Mouse (Mus musculus) spleen, postnatal 4 days (tissue): Measurements from ENCODE around the gene Plekhh2.
A peak's percentile ranks its signal among the peaks of the same experiment; 100 is the strongest.

Source experiments
- DNase-seq, 2 experiments: peaks; one replicate each; pipeline ENCODE4 v3.0.0; 2022; ENCODE audit warnings: low spot score in 2 of 2

Plekhh2 gene

DNA sequence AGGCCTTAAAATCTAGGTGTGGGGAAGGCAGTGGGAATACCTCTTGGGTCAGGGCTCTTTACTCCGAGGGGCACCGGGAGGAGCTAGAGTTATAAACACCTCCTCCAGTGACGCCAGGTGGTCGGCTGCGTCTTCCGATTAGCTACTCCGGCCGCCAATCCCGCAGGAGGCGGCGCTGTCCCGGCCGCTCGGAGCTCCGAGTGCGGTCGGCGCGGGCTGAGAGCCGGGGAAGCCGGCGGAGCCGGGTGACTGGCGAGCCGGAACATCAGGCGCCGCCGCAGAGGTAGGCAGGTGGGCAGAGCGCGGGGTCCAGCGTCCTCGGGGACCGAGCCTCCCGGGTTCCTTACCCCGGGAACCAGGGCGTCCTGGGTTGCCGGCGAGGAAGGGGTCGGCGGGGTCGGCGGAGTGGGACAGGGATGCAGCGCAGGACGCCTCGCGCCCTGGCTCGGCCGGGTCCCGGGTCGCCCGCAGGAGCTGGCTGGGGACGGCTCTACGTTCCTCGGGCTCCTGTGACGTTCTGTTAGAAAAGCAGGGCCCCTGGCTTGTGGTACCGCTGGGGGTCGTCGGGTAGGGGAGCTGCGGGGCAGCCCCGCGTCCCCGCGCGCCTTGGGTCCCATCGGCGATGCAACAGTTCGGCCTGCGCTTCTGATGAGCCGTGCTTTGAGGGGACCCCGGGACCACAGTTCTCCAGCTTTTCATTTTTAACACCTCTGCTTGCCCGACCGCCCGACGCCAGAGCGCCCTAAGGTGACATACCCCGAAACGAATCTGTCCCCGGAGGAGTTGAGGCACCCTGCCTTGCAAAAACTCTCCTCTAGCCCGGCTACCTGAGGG, at the start of gene Plekhh2:
Gene Plekhh2, plus strand, starts transcription at position 214 of the 834 bp plus-strand sequence.
- DNase-seq = peak; percentile 21 to 66

DNA sequence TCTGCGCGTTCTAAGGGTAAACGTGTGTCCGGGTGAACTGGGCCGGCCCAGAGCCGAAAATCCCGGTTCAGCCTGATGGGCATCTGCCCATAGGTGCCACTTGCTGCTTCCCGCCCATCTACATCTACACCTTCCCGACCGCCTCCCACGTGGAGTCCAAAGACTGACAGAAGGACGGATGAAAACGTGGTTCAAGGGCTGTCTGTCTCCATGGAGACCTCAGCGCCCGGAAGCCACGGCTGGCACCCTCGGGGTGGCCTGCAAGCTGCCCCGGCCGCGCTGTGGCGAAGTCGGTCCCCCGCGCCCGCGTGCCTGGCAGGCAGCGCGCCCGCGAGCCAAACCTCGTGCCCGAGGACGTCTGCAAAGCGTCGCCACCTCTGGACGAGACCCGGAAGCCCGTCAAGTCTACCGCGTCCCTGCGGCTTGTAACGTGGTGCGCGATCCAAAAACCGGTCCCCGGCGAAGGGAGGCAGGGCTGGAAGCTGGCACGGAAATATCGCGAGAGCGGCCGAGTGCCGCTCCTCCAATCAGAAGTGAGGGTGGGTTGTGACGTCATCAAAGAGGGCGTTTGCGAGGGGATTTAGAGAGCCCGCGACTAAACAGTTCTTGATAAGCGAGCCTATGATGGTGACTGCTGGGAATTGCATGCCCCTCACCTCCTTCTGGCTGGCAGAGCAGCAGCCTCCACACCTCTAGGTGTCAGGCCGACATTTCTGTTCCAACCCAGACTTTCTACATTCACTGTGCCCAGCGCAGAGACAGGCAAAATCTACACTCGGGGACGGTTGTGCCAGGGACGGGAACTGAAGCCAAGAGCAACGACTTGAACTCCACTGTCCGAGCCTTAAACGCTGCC, 45.7 kb upstream of the Plekhh2 start, which contains the start of gene Thada:
Gene Thada, minus strand, starts transcription at position 453 of the 856 bp plus-strand sequence.
- DNase-seq = peak; percentile 97 to 99

DNA sequence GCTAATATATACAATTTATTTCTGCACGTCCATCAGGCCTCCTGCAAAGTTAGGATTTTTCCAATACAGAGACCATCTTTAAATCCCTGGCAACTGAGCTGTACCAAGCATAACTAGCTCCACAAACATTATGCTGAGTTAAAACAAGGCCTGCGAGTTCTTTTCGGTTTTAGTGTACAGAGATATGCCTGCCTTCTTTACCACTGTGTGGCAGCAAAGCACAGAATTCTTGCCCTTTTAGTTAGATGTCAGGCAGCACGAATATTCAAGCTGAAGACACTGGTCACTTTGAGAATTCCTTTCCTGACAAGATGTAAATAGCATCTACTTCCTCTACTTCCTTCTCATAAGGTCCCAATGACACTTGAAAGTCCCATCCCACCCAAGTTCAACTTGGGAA, 37.4 kb upstream of the Plekhh2 start:
- DNase-seq = no peak

DNA sequence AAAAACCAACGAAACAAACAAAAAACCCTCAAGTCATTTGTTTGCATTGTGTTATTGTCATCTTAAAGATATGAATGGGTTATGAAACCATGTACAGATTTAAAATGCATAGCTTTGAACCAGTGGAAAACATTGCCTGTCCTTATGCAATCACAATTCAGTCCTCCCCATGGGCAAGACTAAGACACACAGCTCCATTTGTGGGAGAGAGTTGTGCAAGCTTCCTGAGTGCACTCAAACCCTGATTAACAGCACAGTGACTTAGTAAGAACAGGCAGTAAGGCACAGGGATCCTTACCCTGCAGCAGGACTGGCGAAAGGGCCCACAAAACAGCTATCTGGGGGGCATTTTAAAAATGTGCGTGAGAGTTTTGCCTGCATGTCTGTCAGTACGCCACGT, 34.5 kb upstream of the Plekhh2 start:
- no peak for DNase-seq

DNA sequence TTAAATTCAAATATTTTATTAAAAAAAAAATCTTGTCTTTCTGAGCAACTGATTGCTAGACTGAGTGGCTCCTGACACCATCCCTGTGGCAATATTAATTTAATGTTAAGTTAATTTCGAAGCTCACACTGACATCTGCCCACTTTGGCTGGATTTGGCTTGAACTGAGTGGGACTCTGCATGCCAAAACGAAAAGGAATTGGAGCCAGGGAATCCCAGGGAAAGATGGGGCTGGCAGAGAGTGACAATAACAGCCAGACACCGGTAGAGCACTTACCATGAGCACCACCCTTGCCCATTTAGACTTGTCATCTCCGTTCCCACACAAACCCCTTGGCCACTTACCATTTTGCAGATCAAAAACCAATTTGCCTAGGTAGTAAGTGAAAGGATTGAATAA, 33.4 kb upstream of the Plekhh2 start:
- no peak for DNase-seq

DNA sequence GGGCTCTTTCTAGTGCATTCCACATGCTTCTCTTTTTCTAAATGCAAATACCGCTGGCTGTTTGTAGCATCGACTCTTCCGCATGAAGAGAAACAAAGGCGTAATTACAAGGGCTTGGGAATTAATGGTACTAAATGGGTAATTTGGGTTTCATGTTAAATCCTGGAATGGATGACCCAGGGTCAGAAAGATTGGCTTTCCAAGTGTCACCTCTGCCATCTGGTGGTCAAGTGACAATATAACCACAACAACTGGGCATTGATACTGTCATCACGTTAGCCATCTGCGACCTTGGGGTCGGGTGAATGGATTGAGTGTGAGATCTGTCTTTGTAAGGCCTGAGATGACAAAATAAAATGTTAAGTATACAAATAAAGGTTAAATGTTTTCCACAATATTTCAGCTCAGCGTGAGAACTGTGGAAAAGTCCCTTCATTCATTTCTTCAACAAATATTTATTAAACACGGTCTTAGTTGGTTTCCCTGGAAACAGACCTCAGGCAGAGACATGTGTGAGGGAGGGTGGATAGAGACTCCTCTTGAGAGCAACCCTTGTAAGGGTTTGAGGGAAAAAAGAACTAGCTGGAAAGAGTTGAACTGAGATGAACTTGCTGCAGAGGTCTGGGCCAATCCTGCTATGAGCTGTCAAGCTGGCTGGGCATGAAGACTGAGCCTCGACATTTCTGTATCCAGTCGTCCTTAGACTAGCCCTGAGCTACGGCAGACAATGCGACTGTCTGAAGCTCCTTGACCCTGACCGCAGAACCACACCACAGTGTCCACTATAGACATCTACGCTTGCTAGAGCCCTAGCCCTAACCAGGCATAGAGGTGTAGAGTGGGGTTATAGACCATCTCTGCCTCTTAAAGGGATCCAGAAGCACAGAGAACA, 31.0 kb upstream of the Plekhh2 start:
- DNase-seq = no peak

DNA sequence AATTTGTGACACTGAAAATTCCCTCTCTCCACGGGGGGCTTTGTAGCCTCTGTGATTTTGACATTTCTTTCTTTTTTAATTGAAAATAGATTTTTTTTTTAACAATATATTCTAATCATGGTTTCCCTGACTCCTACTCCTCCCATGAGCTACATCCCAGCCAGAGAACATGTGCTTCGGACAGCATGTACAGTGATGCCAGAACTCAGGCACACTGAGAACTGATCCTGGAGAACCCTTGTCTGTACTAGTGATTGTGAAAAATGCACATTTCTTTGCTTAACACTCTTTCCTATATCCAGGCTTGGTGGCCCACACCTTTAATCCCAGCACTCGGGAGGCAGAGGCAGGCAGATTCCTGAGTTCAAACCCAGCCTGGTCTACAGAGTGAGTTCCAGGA, 28.9 kb upstream of the Plekhh2 start:
- DNase-seq = no peak

DNA sequence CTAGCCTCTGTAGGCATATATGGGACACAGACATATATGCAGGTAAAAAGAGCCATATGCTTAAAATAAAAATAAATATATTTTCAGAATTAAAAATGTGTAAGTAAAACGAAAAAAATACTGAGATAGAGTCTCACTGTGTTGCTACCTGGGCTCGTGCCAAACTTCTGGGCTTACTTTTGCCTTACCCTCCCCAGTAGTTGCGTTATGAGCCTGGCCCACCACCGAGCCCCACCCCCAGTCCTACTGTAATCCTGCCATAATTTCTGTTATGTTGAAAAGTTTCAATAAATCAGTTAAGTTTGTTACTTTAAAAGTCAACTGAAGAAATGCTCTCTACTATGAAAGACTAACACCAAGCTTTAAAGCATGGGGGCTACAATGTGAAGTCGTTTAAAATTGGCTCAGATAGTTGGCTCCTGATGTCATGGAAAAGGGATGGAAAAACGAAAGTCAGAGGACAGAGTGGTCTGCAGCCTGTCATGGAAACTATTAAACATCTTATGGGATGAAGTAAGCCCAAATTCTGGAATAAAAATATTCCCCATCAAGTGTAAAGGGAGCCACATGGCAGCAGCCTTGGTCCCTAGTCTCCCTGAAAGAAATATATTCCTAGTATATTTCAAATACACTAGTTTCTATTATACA, 27.9 kb upstream of the Plekhh2 start:
- no peak for DNase-seq

DNA sequence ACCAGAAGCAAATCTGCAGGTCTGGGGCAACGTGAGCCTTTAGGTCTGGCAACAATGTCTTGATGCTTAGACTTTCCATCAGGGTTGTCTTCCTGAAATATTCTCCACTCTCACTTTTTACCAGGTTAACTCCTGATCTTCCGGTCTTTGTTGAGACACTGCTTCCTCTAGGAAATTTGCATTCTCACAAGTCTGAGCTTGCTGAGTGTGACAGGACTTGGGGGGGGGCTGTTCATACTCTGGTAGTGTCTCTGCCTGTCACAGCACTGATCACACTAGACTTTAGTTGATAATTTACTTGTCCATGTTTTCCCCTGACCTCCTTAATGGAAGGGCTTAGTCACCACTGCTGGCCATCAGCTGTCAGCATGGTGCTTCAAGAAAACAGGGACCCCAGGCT, 24.3 kb upstream of the Plekhh2 start:
- DNase-seq = no peak

DNA sequence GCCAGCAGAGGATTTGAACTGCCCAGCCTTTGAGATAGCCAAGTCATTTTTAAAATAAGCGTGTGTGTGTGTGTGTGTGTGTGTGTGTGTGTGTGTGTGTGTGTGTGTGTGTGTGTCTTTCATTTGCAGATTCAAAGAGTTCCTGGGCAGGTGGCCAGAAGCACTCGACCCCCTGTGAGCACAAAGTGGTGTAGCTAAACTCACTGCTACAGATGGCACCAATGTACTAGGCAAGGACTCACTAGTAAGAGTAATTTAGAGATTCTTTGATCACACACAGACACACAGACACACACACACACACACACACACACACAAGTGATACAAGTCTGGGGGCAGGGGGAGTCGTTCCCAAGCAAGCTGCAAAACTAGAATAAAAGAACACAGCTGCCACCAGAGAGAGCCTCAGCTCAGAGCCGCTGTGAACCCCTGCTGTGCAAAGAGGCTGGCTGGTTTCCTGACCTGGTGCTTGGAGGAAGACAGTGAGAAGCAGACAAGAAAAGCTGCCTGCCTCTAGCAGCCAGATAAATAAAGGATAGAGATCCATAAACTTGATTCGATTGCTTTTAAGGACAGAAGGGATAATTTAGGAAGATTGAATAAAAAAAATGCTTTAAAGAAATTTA, 19.3 kb upstream of the Plekhh2 start:
- DNase-seq = no peak

DNA sequence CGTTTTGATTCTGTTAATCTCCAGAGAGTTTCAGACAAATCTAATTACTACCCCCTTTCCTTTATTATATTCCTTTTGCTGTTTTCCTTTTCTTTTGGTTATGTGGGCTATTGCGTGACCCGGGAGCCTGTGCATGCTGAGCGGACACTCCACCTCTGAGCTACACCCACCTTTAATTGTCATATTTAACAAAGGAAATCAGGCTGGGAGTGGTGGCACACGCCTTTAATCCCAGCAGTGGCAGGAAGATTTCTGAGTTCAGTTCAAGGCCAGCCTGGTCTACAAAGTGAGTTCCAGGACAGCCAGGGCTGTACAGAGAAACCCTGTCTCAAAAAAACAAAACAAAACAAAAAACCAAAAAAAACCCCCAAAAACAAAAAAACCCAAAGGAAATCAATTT, 14.7 kb upstream of the Plekhh2 start:
- no peak for DNase-seq

DNA sequence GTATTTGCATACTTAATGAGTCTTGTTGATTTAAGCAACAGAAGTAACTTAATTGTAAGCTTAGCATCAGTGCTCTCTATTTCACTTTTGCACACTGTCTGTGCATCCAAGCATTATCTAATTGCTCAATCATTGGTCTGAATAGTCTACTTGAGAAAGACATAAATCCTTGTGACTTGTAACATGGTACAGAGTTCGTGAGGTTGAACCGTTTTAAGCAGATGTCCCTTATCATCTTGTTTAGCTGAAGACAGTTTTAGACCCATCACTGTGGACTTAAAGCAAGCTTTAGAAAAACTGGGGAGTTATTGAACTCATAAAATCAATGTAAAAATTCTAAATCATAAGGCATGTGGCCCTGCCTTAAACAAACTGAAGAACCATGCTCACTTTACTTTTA, 14.1 kb upstream of the Plekhh2 start:
- DNase-seq = no peak

DNA sequence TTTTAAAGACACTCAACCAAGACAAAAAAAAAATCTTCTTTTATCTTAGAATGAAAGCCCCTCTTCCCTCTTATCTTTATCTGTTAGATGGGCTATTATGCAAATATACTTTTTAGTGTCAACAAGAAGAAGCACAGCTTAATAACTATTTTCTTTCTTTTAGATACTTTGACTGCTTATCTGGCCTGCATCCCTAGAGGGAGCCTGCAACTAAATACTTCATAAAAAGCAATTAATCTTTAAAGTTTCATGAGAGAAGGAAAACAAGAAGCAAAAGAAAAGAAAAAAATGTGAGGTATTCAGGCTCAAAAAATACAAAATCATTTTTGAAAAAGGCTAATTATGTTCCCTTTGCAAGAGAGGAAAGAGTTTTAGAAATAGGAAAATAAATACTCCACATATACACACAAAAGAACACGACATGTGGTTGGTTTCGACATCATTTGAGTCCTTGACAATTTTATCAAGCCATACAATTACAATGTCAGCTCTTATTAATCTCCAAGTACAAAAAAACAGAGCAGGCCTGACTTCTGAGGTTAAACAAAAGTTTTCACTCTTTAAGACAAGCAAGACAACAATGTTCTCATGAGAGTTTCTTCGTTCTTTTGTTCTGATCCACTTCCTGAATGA, 13.6 kb upstream of the Plekhh2 start:
- no peak for DNase-seq

DNA sequence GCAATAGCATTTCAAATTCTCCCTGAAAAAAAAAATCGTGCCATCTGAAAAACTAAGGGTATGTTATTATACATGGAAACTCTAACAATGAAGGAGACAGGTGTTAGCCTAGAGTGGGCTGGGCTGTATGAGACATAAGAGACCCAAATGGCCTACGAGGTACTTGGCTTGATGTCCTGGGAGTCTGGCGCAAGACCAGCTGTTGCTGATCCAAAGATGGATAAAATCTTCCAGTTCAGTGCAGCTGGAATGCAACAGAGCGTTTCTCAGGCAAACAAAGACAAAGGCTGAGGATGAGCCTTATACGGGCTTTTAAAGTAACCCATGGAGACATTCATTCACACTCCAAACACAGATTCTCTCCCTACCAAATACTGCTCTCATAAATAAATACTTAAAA, 13.1 kb upstream of the Plekhh2 start:
- no peak for DNase-seq

DNA sequence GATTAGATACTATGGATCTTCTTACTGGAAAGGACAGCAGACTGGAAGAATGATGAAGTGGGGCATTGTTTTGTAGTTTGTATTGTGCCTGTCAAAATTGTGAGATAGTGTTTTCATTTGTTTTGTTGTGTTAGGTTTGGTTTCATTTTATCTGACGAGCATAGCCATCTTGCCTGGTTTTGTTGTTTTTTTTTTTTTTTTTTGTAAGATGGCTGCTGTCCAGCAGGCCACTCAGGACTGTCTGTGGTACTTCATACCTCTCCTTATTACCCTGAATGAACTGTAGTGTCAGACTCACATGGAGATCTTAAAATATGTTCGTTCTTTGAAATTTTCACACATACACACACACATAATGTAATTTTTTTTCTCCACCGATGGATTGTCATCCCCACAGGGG, 9.4 kb upstream of the Plekhh2 start:
- no peak for DNase-seq

DNA sequence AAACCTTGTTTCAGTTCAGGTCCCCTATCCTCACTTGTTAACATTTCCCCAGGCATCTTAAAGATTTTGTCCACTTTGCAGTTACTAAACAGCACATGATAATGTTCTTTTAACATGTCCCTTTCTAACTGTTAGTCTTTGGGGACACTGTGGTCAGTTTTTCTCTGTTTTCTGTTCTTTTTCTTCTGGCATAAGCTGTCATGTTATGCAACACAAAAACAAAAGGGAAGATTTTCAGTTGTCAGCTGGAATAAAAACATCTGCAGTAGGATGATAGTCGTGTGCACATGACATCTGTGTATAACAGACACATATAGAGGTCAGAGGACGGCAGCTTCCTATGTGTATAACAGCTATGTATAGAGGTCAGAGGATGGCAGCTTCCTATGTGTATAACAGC, 5.8 kb upstream of the Plekhh2 start:
- DNase-seq = no peak

DNA sequence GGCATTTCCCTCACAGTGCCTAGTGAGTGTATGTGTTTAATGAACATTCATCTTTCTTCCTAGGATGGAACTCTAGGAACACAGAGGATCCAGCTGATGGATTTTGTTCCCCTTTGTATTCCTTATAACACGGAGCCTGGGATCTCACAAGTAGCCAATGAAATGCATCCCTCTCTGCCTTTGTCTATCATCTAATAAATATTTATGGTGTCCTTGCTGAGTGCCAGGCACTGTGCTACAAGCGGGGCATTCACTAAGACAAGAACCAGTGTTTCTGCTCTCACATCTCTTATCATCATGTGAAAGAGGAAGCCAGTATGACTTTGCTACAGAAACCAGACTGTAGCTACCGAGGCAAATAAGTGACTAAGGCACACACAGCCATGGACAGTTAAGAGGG, 3.0 kb upstream of the Plekhh2 start:
- DNase-seq = no peak

DNA sequence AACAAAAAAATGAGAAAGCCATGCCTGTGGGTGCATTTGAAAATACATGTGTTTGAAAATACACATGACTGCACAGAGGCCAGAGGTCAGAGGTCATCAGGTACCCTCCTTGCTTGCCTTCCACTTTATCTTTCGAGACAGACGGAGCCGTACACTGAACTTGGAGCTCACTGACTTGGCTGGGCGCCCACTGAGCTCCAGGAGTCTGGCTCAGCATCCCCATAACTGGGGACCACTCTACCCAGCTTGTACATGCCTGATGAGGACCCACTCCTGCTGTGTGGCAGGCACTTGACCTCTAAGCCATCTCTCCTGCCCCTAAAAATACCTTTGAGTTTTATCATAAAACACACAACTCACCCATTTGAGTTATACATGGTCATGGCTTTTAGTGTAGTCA, 2.5 kb upstream of the Plekhh2 start:
- no peak for DNase-seq

DNA sequence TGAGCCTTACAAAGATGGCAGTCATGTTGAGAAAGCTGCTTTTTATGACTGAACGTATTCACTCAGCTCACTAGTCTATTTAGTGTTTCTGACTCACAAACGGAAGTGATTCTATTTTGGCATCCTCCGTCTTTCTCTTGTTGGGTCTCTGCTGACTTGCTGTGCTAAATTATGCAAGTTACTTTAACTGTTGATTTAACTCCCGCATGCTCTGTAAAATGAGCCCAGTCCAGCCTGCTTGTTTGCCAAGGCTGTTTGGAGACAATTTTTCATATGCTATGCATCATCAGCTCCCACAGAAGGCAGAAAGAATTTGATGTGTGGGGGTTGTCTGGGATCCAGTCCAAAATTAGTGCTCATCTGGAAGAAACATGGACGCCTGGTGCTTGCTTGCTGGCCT, 1.3 kb upstream of the Plekhh2 start:
- no peak for DNase-seq

DNA sequence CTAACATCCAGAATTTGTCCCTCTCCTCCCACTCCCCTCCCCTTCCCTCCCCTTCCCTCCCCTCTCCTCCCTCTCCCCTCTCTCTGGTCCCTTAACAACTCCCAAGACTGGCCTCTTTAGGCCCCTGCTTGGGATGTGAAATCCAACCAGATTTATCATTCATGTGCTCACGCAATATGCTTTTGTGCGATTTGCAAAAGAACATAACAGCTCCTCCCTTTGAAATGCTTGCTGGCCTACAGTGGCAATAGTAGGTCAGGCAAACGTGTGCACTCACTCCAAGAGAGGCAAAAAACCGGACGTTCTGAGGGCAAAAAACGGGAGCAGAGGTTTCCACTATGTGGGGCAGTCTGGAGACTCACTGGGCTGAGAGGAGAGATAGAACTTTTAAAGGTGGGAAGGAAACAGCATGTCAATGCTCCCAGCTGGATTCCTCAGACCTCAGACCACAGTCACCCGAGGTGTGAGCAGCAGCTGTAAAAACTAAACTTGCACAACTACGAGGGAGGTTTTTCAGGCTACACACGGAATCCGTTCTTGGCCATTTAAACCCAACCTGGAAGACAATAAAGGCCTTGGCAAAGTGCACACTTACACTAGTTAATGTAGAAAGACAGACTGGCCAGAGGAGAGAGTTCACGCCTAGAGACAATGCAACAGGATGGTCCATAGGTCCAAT, 595 bp upstream of the Plekhh2 start:
- no peak for DNase-seq
